Mouse (Mus musculus) small intestine, adult 2 months (tissue): Measurements from ENCODE around the gene Rpl37a. TPM values are rescaled to one million over a fixed set of nuclear protein-coding genes. Genes with fewer than 3 reads are reported as not detected.

Experiments
- H3K27ac ChIP-seq: fragments of 200-500 bp; 2 replicates; pipeline ENCODE4 v1.5.1; 2012; ENCODE audit warnings: low read depth, low read length, control low read depth, inconsistent platforms; ENCODE audit not compliant: insufficient read depth
- H3K27me3 ChIP-seq: fragments of 200-500 bp; 2 replicates; pipeline ENCODE4 v1.6.1; 2012; ENCODE audit warnings: mild to moderate bottlenecking, moderate library complexity, low read length, inconsistent platforms; ENCODE audit not compliant: control insufficient read depth, insufficient read depth
- H3K36me3 ChIP-seq: fragments of 200-500 bp; 2 replicates; pipeline ENCODE4 v1.6.1; 2012; ENCODE audit warnings: mild to moderate bottlenecking, low read length, control low read depth, inconsistent platforms; ENCODE audit not compliant: control insufficient read depth, insufficient read depth
- H3K4me1 ChIP-seq: fragments of 200-500 bp; 2 replicates; pipeline ENCODE4 v1.6.1; 2012; ENCODE audit warnings: low read length, inconsistent platforms, mixed read lengths; ENCODE audit not compliant: control insufficient read depth, insufficient read depth, insufficient read length
- H3K4me3 ChIP-seq: fragments of 200-500 bp; 2 replicates; pipeline ENCODE4 v1.5.1; 2012; ENCODE audit warnings: low read depth, mild to moderate bottlenecking, control low read depth, inconsistent platforms, low read length, moderate library complexity
- CTCF ChIP-seq: fragments of 200-500 bp; IDR thresholded peaks from 2 replicates; pipeline ENCODE4 v1.5.1; 2012; ENCODE audit warnings: low read depth, mild to moderate bottlenecking, control low read depth, inconsistent platforms, low read length, moderate library complexity, mixed read lengths; ENCODE audit not compliant: insufficient replicate concordance, insufficient read length; ENCODE audit errors: extremely low read depth
- POLR2A ChIP-seq: fragments of 200-500 bp; IDR thresholded peaks from 2 replicates; pipeline ENCODE4 v1.6.1; 2012; ENCODE audit warnings: low read depth, mild to moderate bottlenecking, control low read depth, inconsistent platforms, low read length, moderate library complexity
- WGBS: fragments of 180-500 bp; shearing (Covaris S2); methylation state at CpG from one replicate; pipeline ENCODE4 v1.1.7; 2018; 5-methylcytosine and 5-hydroxymethylcytosine counted together
- polyA plus RNA-seq: library from polyadenylated mRNA; depleted of rRNA; stranded (reverse); fragments of >200 nt; gene quantifications from 2 replicates; pipeline ENCODE4 v1.2.3, GENCODE M21; 2012

Gene Rpl37a
- polyA plus RNA-seq, 1 experiment: 356 TPM

GRCm38 (mm10) chr1:72720115-72720725, 9.1 kb downstream of the Rpl37a start:
- TF ChIP-seq CTCF: no peak
- TF ChIP-seq POLR2A: no peak
- Histone ChIP-seq H3K4me3 (no peak overlapping the region), H3K4me1 (no peaks in the 10 kb centered on the region), H3K27me3 (no peaks in the 10 kb centered on the region), H3K36me3 (no peaks in the 10 kb centered on the region), H3K27ac (no peak overlapping the region)
- WGBS: 88% methylated on average over 6 of the region's 6 CpGs

GRCm38 (mm10) chr1:72722646-72723045, 11.6 kb downstream of the Rpl37a start:
- Histone ChIP-seq H3K27ac (no peak overlapping the region), H3K36me3 (no peaks in the 10 kb centered on the region), H3K4me1 (no peaks in the 10 kb centered on the region), H3K27me3 (no peaks in the 10 kb centered on the region), H3K4me3 (no peak overlapping the region)
- TF ChIP-seq CTCF (no peak), POLR2A (no peak)
- 66% methylated on average over 8 of the region's 8 CpGs for WGBS

GRCm38 (mm10) chr1:72724354-72724753, 13.3 kb downstream of the Rpl37a start:
- Histone ChIP-seq H3K27ac (no peak overlapping the region), H3K4me3 (no peak overlapping the region), H3K36me3 (no peaks in the 10 kb centered on the region), H3K4me1 (no peaks in the 10 kb centered on the region), H3K27me3 (no peaks in the 10 kb centered on the region)
- WGBS: 88% methylated on average over 2 of the region's 2 CpGs
- TF ChIP-seq POLR2A (no peak), CTCF (no peak)

- Histone ChIP-seq H3K27ac (no peak overlapping the region), H3K27me3 (no peaks in the 10 kb centered on the region), H3K4me3 (no peak overlapping the region), H3K4me1 (no peaks in the 10 kb centered on the region), H3K36me3 (no peaks in the 10 kb centered on the region)
- TF ChIP-seq POLR2A (no peak), CTCF (no peak)
- 86% methylated on average over 13 of the region's 13 CpGs for WGBS
These were observed 14.9 kb downstream of the Rpl37a start for GRCm38 (mm10) chr1:72725941-72726340.

GRCm38 (mm10) chr1:72728781-72729180, 17.7 kb downstream of the Rpl37a start:
- no peaks in the 10 kb centered on the region for H3K36me3 ChIP-seq
- H3K27me3 ChIP-seq: no peaks in the 10 kb centered on the region
- TF ChIP-seq POLR2A (no peak), CTCF (no peak)
- H3K27ac ChIP-seq: no peak overlapping the region
- WGBS: 52% methylated on average over 4 of the region's 4 CpGs
- no peaks in the 10 kb centered on the region for H3K4me1 ChIP-seq
- H3K4me3 ChIP-seq: no peak overlapping the region

GRCm38 (mm10) chr1:72730126-72730525, 19.0 kb downstream of the Rpl37a start:
- Histone ChIP-seq H3K27me3 (no peaks in the 10 kb centered on the region), H3K4me1 (no peaks in the 10 kb centered on the region), H3K36me3 (no peaks in the 10 kb centered on the region), H3K27ac (no peak overlapping the region), H3K4me3 (no peak overlapping the region)
- WGBS: 86% methylated on average over 10 of the region's 10 CpGs
- TF ChIP-seq POLR2A: no peak
- no peak for TF ChIP-seq CTCF

GRCm38 (mm10) chr1:72733191-72733691, 22.2 kb downstream of the Rpl37a start:
- Histone ChIP-seq H3K27ac (no peak overlapping the region), H3K4me1 (no peaks in the 10 kb centered on the region), H3K36me3 (no peaks in the 10 kb centered on the region), H3K27me3 (no peaks in the 10 kb centered on the region), H3K4me3 (no peak overlapping the region)
- 87% methylated on average over 9 of the region's 9 CpGs for WGBS
- TF ChIP-seq CTCF: no peak
- no peak for TF ChIP-seq POLR2A
